Mouse (Mus musculus): Measurements from ENCODE around the gene Mrpl38. TPM values are rescaled to one million over a fixed set of nuclear protein-coding genes. Genes with fewer than 3 reads are reported as not detected.

Gene Mrpl38
- polyA plus RNA-seq, 1 experiment from 2014 or later, result 94.8 TPM

DNA sequence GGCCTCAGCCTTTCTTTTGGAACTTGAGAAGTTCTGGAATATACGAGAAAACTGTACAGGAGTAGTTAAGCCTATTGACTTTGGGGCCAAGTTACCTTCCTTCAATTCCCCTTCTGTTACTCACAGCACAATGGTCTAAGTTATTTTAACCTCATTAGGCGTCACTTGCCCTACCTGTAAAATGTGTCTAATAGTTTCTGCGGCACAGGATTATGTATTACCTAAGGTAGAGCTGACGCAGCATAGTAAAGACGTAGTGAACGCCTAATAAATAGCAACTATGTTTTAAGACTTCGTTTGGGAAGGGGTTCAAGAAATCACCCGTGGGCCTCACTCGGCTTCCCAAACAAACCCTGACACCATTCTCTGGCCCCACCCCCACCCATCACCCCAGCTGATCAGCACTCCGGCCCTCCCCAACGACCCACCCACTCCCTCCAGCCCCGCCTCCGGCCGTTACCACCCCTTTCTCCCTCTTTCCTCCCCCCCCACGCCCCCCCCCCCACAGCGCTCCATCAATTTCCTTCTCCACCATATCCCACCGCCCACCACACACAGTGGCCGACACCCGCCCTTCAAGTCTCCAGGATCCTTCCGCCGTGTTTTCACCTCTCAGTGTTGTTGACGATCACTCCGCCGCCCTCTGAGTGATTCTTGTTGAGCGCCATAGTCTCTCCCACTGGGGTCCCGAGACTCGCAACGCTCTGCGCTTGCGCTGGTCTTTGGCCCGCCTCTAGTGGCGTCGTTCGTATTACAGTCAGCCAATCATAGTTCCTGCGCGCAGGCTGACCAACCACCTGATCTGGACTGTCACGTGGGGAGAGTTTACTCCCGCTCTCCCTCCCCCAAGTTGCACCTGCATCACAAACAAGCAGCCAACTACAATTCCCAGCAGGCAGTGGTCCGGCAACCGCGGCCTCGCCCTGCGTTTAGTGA lies 52.1 kb downstream of the Mrpl38 start, which contains the start of gene Wbp2:
Wbp2 (minus strand) TSS at position 738 of the 936 bp plus-strand sequence.
- Histone ChIP-seq H3K4me2 (peak within 1 kb of the TSS; percentile 60), H3K36me3 (peaks cover 23% of the 10 kb centered on the region), H3K4me1 (peaks cover 20% of the 10 kb centered on the region), H3K9me3 (no peaks in the 10 kb centered on the region), H3K4me3 (replicated peaks) (peak within 1 kb of the TSS; percentile 53), H3K27me3 (replicated peaks) (no peaks in the 10 kb centered on the region), H3K9ac (no peak within 1 kb of the TSS; the same call in 1 of the 2 replicates), H3K27ac (peak within 1 kb of the TSS; percentile 86)
- 3% methylated on average over 40 of the region's 43 CpGs for WGBS
- ATAC-seq (ENCODE audit: insufficient read depth, low FRiP score, low read depth), result peak; percentile 97

DNA sequence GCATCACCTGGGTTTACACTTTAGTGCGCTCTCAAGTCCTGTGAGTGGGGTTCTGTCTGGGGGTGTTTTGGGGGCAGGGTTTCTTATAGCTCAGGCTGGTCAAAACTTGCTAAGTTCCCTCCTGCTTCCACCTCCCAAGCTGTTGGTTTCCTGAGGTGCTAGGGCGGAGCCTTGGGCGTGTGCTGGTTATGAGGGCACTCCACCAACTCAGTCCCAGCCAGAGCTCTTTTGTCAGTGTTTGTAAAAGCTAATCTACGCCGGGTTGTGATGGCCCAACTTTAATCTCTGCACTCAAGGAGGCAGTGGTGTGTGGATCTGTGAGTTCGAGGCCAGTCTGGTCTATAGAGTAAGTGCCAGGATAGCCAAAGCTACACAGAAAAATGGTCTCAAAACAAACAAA lies 54.5 kb downstream of the Mrpl38 start:
- Histone ChIP-seq H3K27me3 (replicated peaks) (no peaks in the 10 kb centered on the region), H3K36me3 (peaks cover 42% of the 10 kb centered on the region), H3K4me3 (replicated peaks) (no peak overlapping the region), H3K9ac (no peak overlapping the region), H3K4me2 (no peak overlapping the region), H3K27ac (peak overlapping the region; percentile 26; the same call in 1 of the 2 replicates), H3K4me1 (peaks cover 25% of the 10 kb centered on the region), H3K9me3 (no peaks in the 10 kb centered on the region)
- no peak for ATAC-seq (ENCODE audit: insufficient read depth, low FRiP score, low read depth)
- 77% methylated on average over 6 of the region's 6 CpGs for WGBS

DNA sequence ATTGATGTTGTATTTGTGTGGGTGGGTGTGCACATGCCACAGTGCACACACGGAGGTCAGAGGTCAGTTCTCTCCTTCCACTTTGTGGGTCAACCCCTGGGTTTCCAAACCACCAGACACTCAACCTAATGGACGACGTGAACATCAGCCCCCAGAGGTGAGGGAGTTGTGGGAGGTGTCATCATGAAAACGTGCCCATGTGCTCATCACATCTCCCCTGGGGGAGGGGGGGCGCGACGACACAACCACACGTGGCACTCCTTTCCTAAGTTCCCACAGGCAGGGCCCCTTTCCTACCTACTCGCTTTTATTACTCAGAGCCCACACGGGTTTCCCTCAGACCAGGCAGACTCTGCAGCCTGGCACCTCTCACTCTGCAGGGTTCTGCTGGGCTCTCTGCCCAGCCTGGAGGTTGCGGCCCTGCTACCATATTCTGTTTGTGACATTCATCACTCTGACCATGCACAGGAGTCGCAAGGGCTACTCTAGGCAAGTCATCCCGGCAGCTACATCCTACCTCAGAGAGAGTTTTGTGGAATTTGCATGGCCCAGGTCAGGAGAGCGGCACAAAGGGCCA lies 55.5 kb downstream of the Mrpl38 start:
- Histone ChIP-seq H3K4me1 (peaks cover 26% of the 10 kb centered on the region), H3K36me3 (peaks cover 45% of the 10 kb centered on the region), H3K4me2 (no peak overlapping the region), H3K9ac (no peak overlapping the region), H3K4me3 (replicated peaks) (no peak overlapping the region), H3K27ac (no peak overlapping the region), H3K27me3 (replicated peaks) (no peaks in the 10 kb centered on the region), H3K9me3 (no peaks in the 10 kb centered on the region)
- no peak for ATAC-seq (ENCODE audit: insufficient read depth, low FRiP score, low read depth)
- 88% methylated on average over 14 of the region's 14 CpGs for WGBS

Other genes with a start within 250 kb of the Mrpl38 start
- 3.5 and 5.5 TPM in 2 replicates for gene Smim5, start 238.9 kb downstream of the Mrpl38 start, polyA plus RNA-seq (2015; fragmentation: Nextera tagmentation; extraction: Ambion mirVana)
- 40.9 and 43.0 TPM in 2 replicates for gene Smim6, start 226.9 kb downstream of the Mrpl38 start, polyA plus RNA-seq (2015; fragmentation: Nextera tagmentation; extraction: Ambion mirVana)
- gene Sap30bp, start 205.6 kb downstream of the Mrpl38 start, polyA plus RNA-seq (2015; fragmentation: Nextera tagmentation; extraction: Ambion mirVana), result 34.6 and 36.4 TPM in 2 replicates
- 16.3 and 21.9 TPM in 2 replicates for gene Recql5, start 205.4 kb downstream of the Mrpl38 start, polyA plus RNA-seq (2015; fragmentation: Nextera tagmentation; extraction: Ambion mirVana)
- gene Itgb4, start 164.2 kb downstream of the Mrpl38 start, polyA plus RNA-seq (2015; fragmentation: Nextera tagmentation; extraction: Ambion mirVana), result 13.4 and 13.5 TPM in 2 replicates
- 186 and 208 TPM in 2 replicates for gene Galk1, start 126.1 kb downstream of the Mrpl38 start, polyA plus RNA-seq (2015; fragmentation: Nextera tagmentation; extraction: Ambion mirVana)
- gene H3f3b, start 110.9 kb downstream of the Mrpl38 start, polyA plus RNA-seq (2015; fragmentation: Nextera tagmentation; extraction: Ambion mirVana), result 1,577 and 1,755 TPM in 2 replicates
- gene Unk, start 108.5 kb downstream of the Mrpl38 start, polyA plus RNA-seq (2015; fragmentation: Nextera tagmentation; extraction: Ambion mirVana), result 27.3 and 33.2 TPM in 2 replicates
- 6.5 and 8.0 TPM in 2 replicates for gene Unc13d, start 60.9 kb downstream of the Mrpl38 start, polyA plus RNA-seq (2015; fragmentation: Nextera tagmentation; extraction: Ambion mirVana)
- gene Wbp2, start 51.9 kb downstream of the Mrpl38 start, polyA plus RNA-seq (2015; fragmentation: Nextera tagmentation; extraction: Ambion mirVana), result 70.4 and 77.6 TPM in 2 replicates
- 27.6 and 30.9 TPM in 2 replicates for gene Trim47, start 11.7 kb downstream of the Mrpl38 start, polyA plus RNA-seq (2015; fragmentation: Nextera tagmentation; extraction: Ambion mirVana)
- gene Trim65, start 7.7 kb downstream of the Mrpl38 start, polyA plus RNA-seq (2015; fragmentation: Nextera tagmentation; extraction: Ambion mirVana), result 5.7 and 6.5 TPM in 2 replicates
- gene Fbf1, start 29.3 kb upstream of the Mrpl38 start, polyA plus RNA-seq (2015; fragmentation: Nextera tagmentation; extraction: Ambion mirVana), result 26.8 and 31.8 TPM in 2 replicates
- 74.8 and 78.3 TPM in 2 replicates for gene Ten1, start 60.0 kb upstream of the Mrpl38 start, polyA plus RNA-seq (2015; fragmentation: Nextera tagmentation; extraction: Ambion mirVana)
- 33.6 and 38.1 TPM in 2 replicates for gene Acox1, start 60.2 kb upstream of the Mrpl38 start, polyA plus RNA-seq (2015; fragmentation: Nextera tagmentation; extraction: Ambion mirVana)
- 9.8 and 17.0 TPM in 2 replicates for gene Evpl, start 99.2 kb upstream of the Mrpl38 start, polyA plus RNA-seq (2015; fragmentation: Nextera tagmentation; extraction: Ambion mirVana)
- gene Srp68, start 135.3 kb upstream of the Mrpl38 start, polyA plus RNA-seq (2015; fragmentation: Nextera tagmentation; extraction: Ambion mirVana), result 89.5 and 101 TPM in 2 replicates
- gene Galr2, start 142.1 kb upstream of the Mrpl38 start, polyA plus RNA-seq (2015; fragmentation: Nextera tagmentation; extraction: Ambion mirVana), result 0.15 and 0.35 TPM in 2 replicates
- gene Exoc7, start 168.4 kb upstream of the Mrpl38 start, polyA plus RNA-seq (2015; fragmentation: Nextera tagmentation; extraction: Ambion mirVana), result 52.3 and 52.9 TPM in 2 replicates
- gene Foxj1, start 196.5 kb upstream of the Mrpl38 start, polyA plus RNA-seq (2015; fragmentation: Nextera tagmentation; extraction: Ambion mirVana), result 0.97 and 1.1 TPM in 2 replicates